Mouse (Mus musculus) thymus, postnatal 10 days (tissue): Measurements from ENCODE around the gene Vtcn1.
A peak's percentile ranks its signal among the peaks of the same experiment; 100 is the strongest.

ENCODE experiments used
- DNase-seq, 2 experiments: peaks; one replicate each; pipeline ENCODE4 v3.0.0; 2021; ENCODE audit warnings: low spot score in 2 of 2

Gene Vtcn1

GRCm38 (mm10) chr3:100856050-100856815, 31.0 kb downstream of the Vtcn1 start:
- DNase-seq = no peak

- no peak for DNase-seq
Measured at GRCm38 (mm10) chr3:100857139-100857538, 31.9 kb downstream of the Vtcn1 start.

GRCm38 (mm10) chr3:100858334-100859002, 33.2 kb downstream of the Vtcn1 start:
- no peak for DNase-seq

- DNase-seq = no peak
Measured at GRCm38 (mm10) chr3:100861307-100862303, 36.3 kb downstream of the Vtcn1 start.

- no peak for DNase-seq
Measured at GRCm38 (mm10) chr3:100866946-100867345, 41.7 kb downstream of the Vtcn1 start.

- DNase-seq = no peak
Measured at GRCm38 (mm10) chr3:100877057-100877456, 51.8 kb downstream of the Vtcn1 start.

- DNase-seq = no peak
Measured at GRCm38 (mm10) chr3:100881403-100881802, 56.1 kb downstream of the Vtcn1 start.

- no peak for DNase-seq
Measured at GRCm38 (mm10) chr3:100881843-100882634, 56.8 kb downstream of the Vtcn1 start.

GRCm38 (mm10) chr3:100889234-100889633, 64.0 kb downstream of the Vtcn1 start:
- DNase-seq = no peak

- DNase-seq = no peak
Measured at GRCm38 (mm10) chr3:100890406-100890805, 65.1 kb downstream of the Vtcn1 start.

- no peak for DNase-seq
Measured at GRCm38 (mm10) chr3:100892383-100893335, 67.4 kb downstream of the Vtcn1 start.

- DNase-seq = no peak
Measured at GRCm38 (mm10) chr3:100895500-100895899, 70.2 kb downstream of the Vtcn1 start.

- DNase-seq = no peak
Measured at GRCm38 (mm10) chr3:100906128-100906527, 80.9 kb downstream of the Vtcn1 start.

- DNase-seq = peak in 1 of 2 experiments; percentile 17
Measured at GRCm38 (mm10) chr3:100906916-100907315, 81.7 kb downstream of the Vtcn1 start.

GRCm38 (mm10) chr3:100908594-100908993, 83.3 kb downstream of the Vtcn1 start:
- no peak for DNase-seq

GRCm38 (mm10) chr3:100910621-100911020, 85.4 kb downstream of the Vtcn1 start:
- DNase-seq = no peak

- DNase-seq = no peak
Measured at GRCm38 (mm10) chr3:100911026-100911425, 85.8 kb downstream of the Vtcn1 start.

- DNase-seq = no peak
Measured at GRCm38 (mm10) chr3:100911498-100912213, 86.4 kb downstream of the Vtcn1 start.

GRCm38 (mm10) chr3:100916844-100917243, 91.6 kb downstream of the Vtcn1 start:
- DNase-seq = peak in 1 of 2 experiments; percentile 49
